Mouse (Mus musculus): ENCODE data around the gene Reep3.

DNA sequence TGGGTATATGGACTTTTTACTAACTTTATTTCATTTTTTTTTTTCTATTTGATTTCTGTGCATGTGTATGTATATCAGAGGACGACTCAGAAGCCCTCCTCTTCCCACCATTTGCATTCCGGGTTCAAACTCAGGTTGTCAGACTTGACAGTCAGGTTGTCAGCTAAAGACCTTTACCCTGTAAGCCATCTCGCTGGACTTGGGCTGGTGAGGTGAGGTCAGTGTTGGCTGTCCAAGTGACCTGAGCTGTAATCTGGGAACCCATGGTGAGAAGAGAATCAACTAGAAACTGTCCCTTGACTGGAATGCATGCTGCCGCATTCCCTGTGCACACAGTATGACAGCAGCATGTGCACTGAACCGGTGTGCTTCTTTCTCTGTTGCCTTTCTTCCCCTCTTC is 12.9 kb upstream of the Reep3 start:
- TF ChIP-seq CTCF (IDR thresholded peaks at IDR 0.05; ENCODE audit: low read depth, low read length) (no peak), EP300 (IDR thresholded peaks at IDR 0.05; ENCODE audit: insufficient read depth, low read depth, low read length) (no peak)

All from ES-Bruce4 (cell line).